Mouse (Mus musculus): Measurements from ENCODE around the gene Ggact. TPM values are rescaled to one million over a fixed set of nuclear protein-coding genes. Genes with fewer than 3 reads are reported as not detected.

Gene Ggact
- total RNA-seq, 2 experiments from 2014 or later = 12.8 to 14.7 TPM

GRCm38 (mm10) chr14:122901715-122902114 lies 11.8 kb downstream of the Ggact start:
- intact Hi-C loops (cut with DNase I) = no loop called here
- no peak for DNase-seq

DNA sequence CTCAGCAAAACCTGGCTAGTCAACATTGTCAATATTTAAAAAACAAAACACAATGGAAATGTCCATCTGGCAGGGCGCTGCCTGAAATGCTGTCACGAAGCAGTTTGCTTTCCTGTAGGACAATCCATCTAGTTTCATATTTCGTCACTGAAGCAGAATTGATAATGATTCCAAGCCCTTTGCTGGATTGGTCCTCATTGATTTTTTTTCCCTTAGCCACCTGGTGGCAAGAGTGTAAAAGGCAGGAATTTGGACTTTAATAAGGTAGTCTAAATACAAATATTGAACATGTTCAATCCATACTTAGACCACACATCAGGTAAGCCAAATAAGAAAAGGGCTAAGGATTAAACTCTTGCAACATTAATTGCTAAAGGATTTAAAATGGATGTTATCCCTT lies 12.4 kb downstream of the Ggact start:
- intact Hi-C loops (cut with DNase I) = no loop called here
- DNase-seq = no peak

GRCm38 (mm10) chr14:122900679-122901078 lies 12.9 kb downstream of the Ggact start:
- intact Hi-C loops (cut with DNase I) = no loop called here
- peak in 1 of 2 experiments; percentile 9 for DNase-seq

DNA sequence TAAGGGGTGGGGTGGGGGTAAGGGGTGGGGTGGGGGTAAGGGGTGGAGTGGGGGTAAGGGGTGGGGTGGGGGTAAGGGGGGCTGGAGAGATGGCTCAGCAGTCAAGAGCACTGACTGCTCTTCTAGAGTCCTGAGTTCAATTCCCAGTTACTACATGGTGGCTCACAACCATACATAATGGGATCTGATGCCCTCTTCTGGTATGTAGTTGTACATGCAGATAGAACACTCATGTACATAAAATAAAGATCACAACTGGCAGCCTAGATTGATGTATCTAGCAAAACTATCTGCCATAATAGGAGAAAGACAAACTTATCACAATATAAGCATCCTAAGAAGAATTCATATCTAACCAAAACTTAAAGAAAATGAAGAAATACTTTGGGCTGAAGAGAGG lies 15.0 kb downstream of the Ggact start:
- DNase-seq = no peak
- intact Hi-C loops (cut with DNase I) = no loop called here

DNA sequence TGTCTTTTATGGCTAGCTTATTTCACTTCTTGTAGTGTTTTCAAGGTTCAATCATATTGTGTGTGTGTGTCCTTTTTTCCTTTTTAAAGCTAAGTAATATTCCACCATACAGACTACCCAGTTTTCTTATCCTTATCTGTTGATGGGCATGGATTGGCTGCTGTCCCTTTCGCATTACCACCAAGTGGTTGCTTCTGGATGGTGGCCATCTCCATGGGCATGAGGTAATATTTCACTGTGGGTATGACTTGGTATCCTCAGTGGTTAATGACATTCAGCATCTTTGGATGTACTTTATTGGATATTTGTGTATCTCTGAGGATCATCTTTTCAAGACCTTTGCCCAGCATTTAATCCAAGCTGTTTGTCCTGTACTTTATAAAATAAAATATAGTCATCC lies 17.5 kb downstream of the Ggact start:
- intact Hi-C loops (cut with DNase I) = no loop called here
- no peak for DNase-seq

GRCm38 (mm10) chr14:122891470-122891968 lies 22.0 kb downstream of the Ggact start:
- intact Hi-C loops (cut with DNase I) = no loop called here
- no peak for DNase-seq

DNA sequence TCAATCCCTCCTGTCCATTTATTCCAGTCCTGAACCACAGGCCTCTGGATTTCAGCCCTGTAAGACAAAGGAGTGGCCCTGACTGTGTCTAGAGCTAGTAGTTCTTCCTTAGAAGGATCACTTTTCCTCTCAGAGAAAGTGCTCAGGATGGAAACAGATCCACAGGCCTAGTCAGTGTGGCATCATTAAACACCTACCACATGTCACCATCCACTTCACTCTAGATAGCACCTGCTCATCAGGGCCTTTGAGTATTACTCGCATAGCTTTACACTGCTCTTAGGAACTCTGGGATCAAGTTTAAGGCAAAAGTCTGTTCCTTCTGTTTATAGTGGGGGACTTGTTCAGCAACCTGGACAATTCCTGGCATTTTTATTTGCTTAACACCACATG lies 25.1 kb downstream of the Ggact start:
- intact Hi-C loops (cut with DNase I) = loop anchor here (10.0 kb wide), 1 partner anchor 694 kb away; no protein-coding TSS in a partner anchor
- no peak for DNase-seq

GRCm38 (mm10) chr14:122887702-122888479 lies 25.7 kb downstream of the Ggact start:
- intact Hi-C loops (cut with DNase I) = loop anchor here (10.0 kb wide), 1 partner anchor 693 kb away; no protein-coding TSS in a partner anchor
- DNase-seq = no peak

- intact Hi-C loops (cut with DNase I) = loop anchor here (10.0 kb wide), 1 partner anchor 692 kb away; no protein-coding TSS in a partner anchor
- DNase-seq = no peak
Measured at GRCm38 (mm10) chr14:122887278-122887677, 26.3 kb downstream of the Ggact start.

GRCm38 (mm10) chr14:122885893-122886292 lies 27.7 kb downstream of the Ggact start:
- intact Hi-C loops (cut with DNase I) = loop anchor here (10.0 kb wide), 1 partner anchor 691 kb away; no protein-coding TSS in a partner anchor
- no peak for DNase-seq

GRCm38 (mm10) chr14:122883821-122884584 lies 29.6 kb downstream of the Ggact start:
- DNase-seq = no peak
- intact Hi-C loops (cut with DNase I) = loop anchor here (10.0 kb wide), 1 partner anchor 689 kb away; no protein-coding TSS in a partner anchor

DNA sequence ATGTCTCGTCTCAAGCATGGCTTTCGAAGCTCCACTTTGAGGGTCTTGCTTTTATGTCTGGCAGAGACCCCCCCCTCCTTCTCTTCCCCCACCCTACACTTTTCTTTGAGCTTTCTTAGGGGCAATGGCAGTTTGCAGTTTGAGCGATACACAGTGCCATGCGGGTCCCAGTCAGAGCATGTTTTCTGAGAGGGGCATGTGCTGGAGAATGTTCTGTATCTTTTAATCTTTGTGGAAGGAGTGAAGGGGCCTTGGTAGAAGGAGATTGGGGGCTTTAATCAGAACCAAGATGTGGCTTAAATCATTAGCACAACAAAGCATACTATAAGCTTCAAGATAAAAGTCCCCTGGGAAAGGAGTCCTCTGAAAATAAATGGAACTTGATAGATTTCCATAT lies 30.1 kb downstream of the Ggact start:
- no peak for DNase-seq
- intact Hi-C loops (cut with DNase I) = loop anchor here (10.0 kb wide), 1 partner anchor 689 kb away; no protein-coding TSS in a partner anchor

- DNase-seq = no peak
- intact Hi-C loops (cut with DNase I) = loop anchor here (10.0 kb wide), 1 partner anchor 688 kb away; no protein-coding TSS in a partner anchor
Measured at GRCm38 (mm10) chr14:122882795-122883409, 30.7 kb downstream of the Ggact start.

DNA sequence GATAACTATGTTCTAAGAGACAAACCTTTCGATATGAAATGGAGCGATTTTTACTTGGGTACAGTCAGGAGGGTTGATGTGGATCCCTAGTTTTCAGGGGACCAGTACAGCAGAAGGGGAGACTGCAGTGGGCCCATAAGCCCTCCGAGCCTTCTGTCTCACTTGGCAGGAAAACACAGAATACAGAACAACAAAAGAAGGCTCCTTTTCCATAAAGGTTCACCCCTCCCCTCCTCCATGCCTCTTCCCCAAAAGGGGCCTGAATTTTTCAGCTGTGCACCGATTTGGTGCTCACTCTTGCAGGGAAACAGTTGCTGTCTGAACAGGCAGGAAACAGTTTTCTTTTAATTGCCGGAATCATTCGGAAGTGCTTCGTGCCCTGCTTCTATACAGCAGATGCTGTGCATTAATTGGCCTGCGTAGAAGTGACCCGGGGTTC lies 31.3 kb downstream of the Ggact start:
- intact Hi-C loops (cut with DNase I) = loop anchor here (10.0 kb wide), 1 partner anchor 687 kb away; no protein-coding TSS in a partner anchor
- no peak for DNase-seq

DNA sequence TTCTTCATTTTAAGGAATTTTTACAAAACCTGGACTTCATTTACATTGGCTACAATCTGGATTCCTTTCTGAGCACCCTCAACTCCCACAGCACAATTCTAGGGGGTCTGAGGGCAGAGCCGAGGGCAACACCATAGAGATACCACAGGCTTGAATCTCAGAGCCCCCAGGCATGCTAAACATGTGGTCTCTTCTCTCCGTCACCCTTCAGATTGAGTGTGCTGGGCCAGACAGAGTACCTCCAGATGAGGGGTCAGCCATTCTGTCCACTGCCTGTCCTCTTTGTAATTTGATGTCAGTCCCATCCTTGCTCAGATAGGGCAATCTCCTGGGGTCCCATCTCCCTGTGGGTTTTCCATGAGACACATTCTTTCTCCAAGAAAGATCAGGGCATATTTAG lies 31.9 kb downstream of the Ggact start:
- no peak for DNase-seq
- intact Hi-C loops (cut with DNase I) = loop anchor here (10.0 kb wide), 1 partner anchor 687 kb away; no protein-coding TSS in a partner anchor

GRCm38 (mm10) chr14:122880291-122880690 lies 33.3 kb downstream of the Ggact start:
- intact Hi-C loops (cut with DNase I) = loop anchor here (10.0 kb wide), 1 partner anchor 685 kb away; no protein-coding TSS in a partner anchor
- no peak for DNase-seq

DNA sequence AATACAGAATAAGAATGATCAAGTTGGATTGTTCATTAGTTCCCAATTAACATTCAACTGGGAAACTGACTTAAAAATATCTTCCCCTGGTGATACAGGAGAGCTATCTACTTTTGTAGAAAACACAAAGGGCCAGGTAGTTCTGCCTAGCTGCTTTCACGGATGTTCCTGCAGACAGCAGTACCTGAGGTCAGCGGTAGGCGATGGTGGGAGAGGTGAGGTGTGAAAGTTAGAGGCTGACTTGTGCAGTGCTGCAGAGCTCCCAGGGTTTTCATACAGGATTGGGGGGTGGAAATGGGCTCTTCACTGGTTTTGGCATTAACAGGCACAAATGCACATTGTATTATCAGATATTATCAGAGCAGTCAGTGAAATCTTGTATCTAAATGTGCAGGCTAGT lies 35.8 kb downstream of the Ggact start:
- intact Hi-C loops (cut with DNase I) = loop anchor here (5.0 to 10.0 kb wide), 2 partner anchors 383 to 655 kb away; partner anchors contain the start of gene Gm10837
- no peak for DNase-seq

- intact Hi-C loops (cut with DNase I) = loop anchor here (5.0 to 10.0 kb wide), 2 partner anchors 382 to 654 kb away; partner anchors contain the start of gene Gm10837
- no peak for DNase-seq
Measured at GRCm38 (mm10) chr14:122876723-122877122, 36.8 kb downstream of the Ggact start.

DNA sequence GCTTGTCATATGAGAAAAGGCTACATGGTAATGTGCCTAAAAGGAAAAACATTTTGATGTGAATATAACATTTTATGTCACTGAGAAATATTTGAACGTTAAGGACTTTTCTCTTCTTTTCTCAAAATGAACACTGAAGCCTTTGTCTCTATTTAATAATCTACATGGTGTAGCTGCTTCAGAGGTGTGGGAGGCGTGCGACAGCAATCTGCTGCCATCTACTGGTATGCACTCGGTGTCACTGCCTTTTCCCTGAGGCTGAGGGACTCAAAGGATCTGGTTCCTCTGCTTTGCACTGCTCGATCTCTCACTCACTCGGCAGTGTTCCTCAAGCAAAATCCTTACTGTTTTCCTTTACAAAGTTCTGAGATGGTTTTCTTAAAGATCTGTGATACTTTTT lies 37.4 kb downstream of the Ggact start:
- intact Hi-C loops (cut with DNase I) = loop anchor here (5.0 to 10.0 kb wide), 2 partner anchors 381 to 654 kb away; partner anchors contain the start of gene Gm10837
- DNase-seq = peak; percentile 49 to 50

- DNase-seq = no peak
Measured at GRCm38 (mm10) chr14:122875636-122876035, 37.9 kb downstream of the Ggact start.

More at GRCm38 (mm10) chr14:122875636-122876035, 37.9 kb downstream of the Ggact start:
- intact Hi-C loops (cut with DNase I) = loop anchor here (5.0 to 10.0 kb wide), 2 partner anchors 381 to 653 kb away; partner anchors contain the start of gene Gm10837

Measured in gastrocnemius, postnatal 36 days (tissue).